Mouse (Mus musculus) layer of hippocampus, postnatal 36 days (tissue): ENCODE data around the gene Ms4a3. TPM values are rescaled to one million over a fixed set of nuclear protein-coding genes. Genes with fewer than 3 reads are reported as not detected.
A peak's percentile ranks its signal among the peaks of the same experiment; 100 is the strongest.

ENCODE experiments used
- DNase-seq, 2 experiments: peaks; one replicate each; pipeline ENCODE4 v3.0.0; 2022
- total RNA-seq, 2 experiments: library from RNA; stranded (reverse); gene quantifications; 2 replicates each; pipeline ENCODE4 v1.2.3; 2021

Ms4a3 gene
- not detected for total RNA-seq

GRCm38 (mm10) chr19:11640732-11641131 is at the start of gene Ms4a3:
Gene Ms4a3 (minus strand): TSS chr19:11640851.
- no peak for DNase-seq

DNA sequence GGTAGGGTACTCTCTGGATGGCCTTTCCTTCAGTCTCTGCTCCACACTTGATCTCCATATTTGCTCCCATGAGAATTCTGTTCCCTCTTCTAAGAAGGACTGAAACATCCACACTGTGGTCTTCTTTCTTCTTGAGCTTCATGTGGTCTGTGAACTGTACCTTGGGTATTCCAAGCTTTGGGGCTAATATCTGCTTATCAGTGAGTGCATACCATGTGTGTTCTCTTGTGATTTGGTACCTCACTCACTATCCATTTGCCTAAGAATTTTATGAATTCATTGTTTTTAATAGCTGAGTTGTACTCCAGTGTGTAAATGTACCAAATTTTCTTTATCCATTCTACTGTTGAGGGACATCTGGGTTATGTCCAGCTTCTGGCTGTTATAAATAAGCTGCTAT is 20.9 kb upstream of the Ms4a3 start:
- no peak for DNase-seq

DNA sequence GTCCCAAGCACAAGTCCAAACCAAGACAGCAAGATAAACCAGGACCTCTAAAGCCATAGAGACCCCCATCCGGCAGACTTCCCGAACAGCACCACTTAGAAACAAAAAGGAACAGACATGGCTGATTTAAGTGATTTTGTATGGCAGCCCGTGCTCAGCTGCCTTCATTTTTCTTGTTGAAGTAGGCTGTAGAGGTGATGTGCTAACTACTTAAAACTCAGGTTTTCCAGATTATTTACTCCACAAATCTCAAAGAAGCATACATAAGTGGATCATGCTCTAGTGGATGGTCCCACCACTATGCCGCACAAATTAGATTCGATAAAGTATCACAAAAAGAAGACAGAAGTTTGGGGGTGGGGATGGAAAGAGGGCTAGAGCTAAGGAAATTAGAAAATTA is 19.8 kb upstream of the Ms4a3 start, which contains the start of gene Oosp2:
Gene Oosp2, minus strand, starts transcription at position 101 of the 400 bp plus-strand sequence.
- DNase-seq = no peak

- no peak for DNase-seq
These were observed 18.5 kb upstream of the Ms4a3 start for GRCm38 (mm10) chr19:11659142-11659541.

- DNase-seq = no peak
These were observed 8.9 kb upstream of the Ms4a3 start for GRCm38 (mm10) chr19:11649564-11649963.

- DNase-seq = no peak
These were observed 5.5 kb upstream of the Ms4a3 start for GRCm38 (mm10) chr19:11646166-11646565.

DNA sequence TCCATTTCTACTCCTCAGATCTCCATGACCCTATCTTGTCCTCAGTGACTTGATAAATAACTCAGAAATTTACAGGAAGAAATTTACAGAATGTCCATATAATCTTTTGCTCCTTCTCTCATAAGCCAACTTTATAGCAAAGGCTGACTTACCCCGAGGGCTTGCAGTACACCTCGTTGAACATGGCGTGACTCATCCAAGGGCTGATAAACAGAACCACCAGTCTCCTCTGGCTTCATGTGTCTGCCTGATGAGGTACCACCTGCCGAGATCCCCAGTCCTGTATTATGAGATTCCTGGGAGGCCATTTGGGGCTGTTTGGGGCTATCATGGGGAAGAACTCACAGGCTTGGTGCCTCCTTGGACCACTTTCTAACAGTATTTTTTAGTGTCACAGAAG is 1.6 kb downstream of the Ms4a3 start:
- no peak for DNase-seq

GRCm38 (mm10) chr19:11635572-11635971 is 5.1 kb downstream of the Ms4a3 start:
- DNase-seq = no peak

GRCm38 (mm10) chr19:11634330-11634729 is 6.3 kb downstream of the Ms4a3 start:
- no peak for DNase-seq

- DNase-seq = no peak
These were observed 6.9 kb downstream of the Ms4a3 start for GRCm38 (mm10) chr19:11633732-11634131.

GRCm38 (mm10) chr19:11625231-11625630 is 15.4 kb downstream of the Ms4a3 start:
- no peak for DNase-seq

DNA sequence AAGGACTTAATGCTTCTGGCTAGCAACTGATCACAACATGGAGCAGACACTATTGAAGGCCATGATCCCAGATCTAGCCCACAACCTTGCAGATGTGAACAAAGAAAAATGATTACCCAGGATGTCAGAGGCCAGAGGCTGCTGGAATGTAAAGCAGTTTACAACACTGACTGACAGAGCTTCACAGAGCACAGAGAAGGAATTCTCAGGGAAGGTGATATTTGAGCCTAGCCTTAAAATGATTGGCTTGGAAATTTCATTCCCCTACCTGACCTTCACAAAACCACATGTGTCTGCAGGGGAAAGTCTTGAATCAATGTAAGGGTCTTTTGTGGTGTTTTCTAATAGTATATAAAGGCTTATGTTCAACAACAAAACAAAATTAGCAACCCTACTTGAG is 15.9 kb downstream of the Ms4a3 start:
- DNase-seq = no peak

DNA sequence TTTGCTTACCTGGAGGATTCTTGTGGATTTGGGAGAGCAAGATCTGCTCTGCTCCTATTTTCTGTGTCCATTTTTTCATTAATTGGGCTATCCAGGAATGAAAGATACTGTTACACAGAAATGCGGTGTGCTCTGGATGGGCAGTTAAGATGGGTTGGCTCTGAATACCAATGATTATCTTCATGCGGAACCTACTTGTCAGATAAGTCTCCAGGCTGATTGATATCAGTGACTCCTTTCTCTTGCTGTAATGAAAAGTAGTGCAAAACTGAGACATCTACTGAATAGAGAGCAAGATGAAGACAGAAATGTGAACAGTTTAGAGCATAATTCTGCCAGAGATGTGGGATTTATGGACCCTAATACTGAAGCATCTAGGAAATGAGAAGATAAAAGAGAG is 17.1 kb downstream of the Ms4a3 start, which contains the start of gene Ms4a2:
Gene Ms4a2, minus strand, starts transcription at position 169 of the 400 bp plus-strand sequence.
- no peak for DNase-seq

DNA sequence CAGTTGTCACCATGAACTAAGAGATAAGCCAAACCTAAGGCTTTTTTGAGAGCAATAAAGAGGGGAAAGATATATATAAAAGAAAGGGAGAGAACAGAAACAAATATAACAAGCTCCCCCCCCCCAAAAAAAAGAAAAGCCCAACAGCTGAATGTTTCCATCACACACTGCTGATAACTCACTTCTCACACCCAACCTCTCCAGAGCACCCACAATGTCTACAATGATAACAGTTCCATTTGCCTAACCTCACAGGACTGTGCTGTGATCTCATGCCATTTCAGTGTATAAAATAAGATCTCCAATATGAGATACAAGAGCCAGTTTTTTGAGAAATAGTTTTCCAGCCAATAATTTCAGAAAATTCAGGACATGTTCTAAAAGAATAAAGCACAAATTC is 22.7 kb downstream of the Ms4a3 start:
- DNase-seq = no peak

- DNase-seq = no peak
These were observed 25.8 kb downstream of the Ms4a3 start for GRCm38 (mm10) chr19:11614805-11615204.

GRCm38 (mm10) chr19:11613776-11614443 is 26.7 kb downstream of the Ms4a3 start:
- DNase-seq = no peak

GRCm38 (mm10) chr19:11613084-11613483 is 27.6 kb downstream of the Ms4a3 start:
- no peak for DNase-seq

DNA sequence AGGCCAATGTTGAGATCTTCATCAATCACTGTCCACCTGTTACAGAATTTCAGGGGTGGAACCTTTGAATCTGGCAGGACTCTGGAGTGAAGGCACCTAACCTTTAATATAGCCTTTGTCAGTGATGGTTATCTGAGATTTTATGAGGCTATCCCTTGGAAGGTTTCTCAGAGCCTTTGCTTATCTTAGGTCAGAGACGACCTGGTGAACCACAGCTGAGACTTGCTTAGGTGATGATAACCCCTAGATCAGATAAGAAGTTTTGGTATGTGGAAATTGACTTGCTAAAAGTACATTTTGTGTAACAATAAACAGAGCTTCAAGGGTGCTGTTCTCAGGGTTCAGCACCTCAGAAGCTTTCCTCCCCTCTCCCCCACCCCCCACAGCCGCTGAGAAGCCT is 28.4 kb downstream of the Ms4a3 start:
- no peak for DNase-seq

GRCm38 (mm10) chr19:11611541-11611945 is 29.1 kb downstream of the Ms4a3 start:
- DNase-seq = peak; percentile 14 to 21

DNA sequence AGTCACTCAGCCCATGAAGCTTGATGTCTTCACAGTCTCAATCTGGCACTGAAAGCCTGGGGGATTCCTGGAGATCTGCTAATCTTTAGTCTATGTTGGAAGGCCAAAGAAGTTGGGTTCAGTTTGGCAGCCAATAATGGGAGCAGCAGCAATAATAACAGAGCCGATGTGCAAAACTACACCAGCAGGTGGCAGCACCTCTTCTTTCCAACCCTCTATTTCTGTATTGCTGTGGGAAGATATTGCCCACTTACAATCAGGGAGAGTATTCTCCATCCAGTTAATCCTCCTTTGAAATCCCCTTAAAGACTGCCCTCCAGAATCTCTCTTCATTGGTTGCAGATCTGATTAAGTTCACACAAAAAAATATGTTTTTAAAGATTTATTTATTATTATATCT is 32.5 kb downstream of the Ms4a3 start:
- DNase-seq = peak; percentile 15 to 19

DNA sequence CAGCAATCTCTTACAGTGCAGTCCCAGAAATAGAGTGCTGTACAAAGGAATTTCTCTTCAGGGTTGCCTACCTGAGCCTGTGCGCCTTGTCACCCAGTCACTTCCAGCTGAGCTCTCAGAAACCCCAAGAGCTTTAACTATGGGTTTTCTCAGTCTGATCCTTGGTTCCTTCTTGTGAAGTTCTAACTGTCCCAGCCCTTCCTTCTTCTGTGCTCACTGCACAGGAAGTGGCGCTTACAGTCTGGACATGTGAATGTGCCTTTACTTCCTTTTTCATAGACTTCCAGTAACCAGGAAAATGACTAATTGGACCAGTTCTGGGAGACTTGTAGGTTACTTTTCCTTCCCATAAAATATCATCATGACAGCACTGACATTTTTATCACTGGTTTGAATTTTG is 36.0 kb downstream of the Ms4a3 start, which contains the start of gene Ms4a6d:
Gene Ms4a6d, minus strand, starts transcription at position 247 of the 400 bp plus-strand sequence.
- no peak for DNase-seq

GRCm38 (mm10) chr19:11602026-11602425 is 38.6 kb downstream of the Ms4a3 start:
- peak; percentile 7 to 31 for DNase-seq

DNA sequence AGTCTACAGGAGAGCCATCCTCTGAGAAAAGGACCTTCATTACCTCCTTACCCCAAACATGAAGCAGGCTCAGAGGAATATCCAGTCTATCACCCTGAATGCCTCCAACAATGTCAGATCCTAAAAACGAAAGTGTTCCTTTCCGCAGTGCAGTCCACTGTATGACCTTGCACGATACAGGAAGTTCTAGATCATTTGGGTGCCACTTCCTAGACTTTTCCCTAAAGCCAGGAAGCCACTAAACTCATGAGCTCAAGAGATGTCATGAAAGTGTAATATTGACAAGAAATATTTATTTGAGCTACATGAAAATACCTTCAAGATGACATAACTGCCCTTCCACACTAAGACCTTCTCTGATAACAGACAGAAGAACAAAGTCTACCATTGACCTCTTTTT is 39.3 kb downstream of the Ms4a3 start:
- no peak for DNase-seq

GRCm38 (mm10) chr19:11589891-11590449 is 50.7 kb downstream of the Ms4a3 start:
- no peak for DNase-seq
